Mouse (Mus musculus) inflammation-experienced regulatory T-cells, adult 6 months (primary cell): ENCODE data around the gene Lrguk. TPM values are rescaled to one million over a fixed set of nuclear protein-coding genes. Genes with fewer than 3 reads are reported as not detected.

Experiments
- ATAC-seq: one replicate; pipeline ENCODE4 v1.8.0; 2017
- polyA plus RNA-seq, 3 experiments: library from polyadenylated mRNA; unstranded; fragments of 100-300 nt; shearing (Covaris generic); gene quantifications; one replicate each; pipeline ENCODE4 v1.2.1; 2017

Gene Lrguk
- polyA plus RNA-seq, 3 experiments from 2014 or later: not detected

- no peak for ATAC-seq
These were observed 149.8 kb downstream of the Lrguk start for GRCm38 (mm10) chr6:34179007-34179406.

GRCm38 (mm10) chr6:34179911-34180310 lies 150.7 kb downstream of the Lrguk start:
- ATAC-seq: no peak

GRCm38 (mm10) chr6:34181961-34182360 lies 152.7 kb downstream of the Lrguk start:
- no peak for ATAC-seq

GRCm38 (mm10) chr6:34183326-34183725 lies 154.1 kb downstream of the Lrguk start:
- no peak for ATAC-seq

Other genes starting within 250 kb of the Lrguk start
- gene Slc35b4, start 147.7 kb downstream of the Lrguk start, polyA plus RNA-seq: 10 to 100 TPM; 28.3 to 31.6 (median 31.2) TPM